Mouse (Mus musculus) small intestine, adult 2 months (tissue): ENCODE measurements around the gene Krt83. TPM values are rescaled to one million over a fixed set of nuclear protein-coding genes. Genes with fewer than 3 reads are reported as not detected.

Experiments used
- H3K27ac ChIP-seq: fragments of 200-500 bp; 2 replicates; pipeline ENCODE4 v1.5.1; 2012; ENCODE audit warnings: low read depth, low read length, control low read depth, inconsistent platforms; ENCODE audit not compliant: insufficient read depth
- H3K27me3 ChIP-seq: fragments of 200-500 bp; 2 replicates; pipeline ENCODE4 v1.6.1; 2012; ENCODE audit warnings: mild to moderate bottlenecking, moderate library complexity, low read length, inconsistent platforms; ENCODE audit not compliant: control insufficient read depth, insufficient read depth
- H3K36me3 ChIP-seq: fragments of 200-500 bp; 2 replicates; pipeline ENCODE4 v1.6.1; 2012; ENCODE audit warnings: mild to moderate bottlenecking, low read length, control low read depth, inconsistent platforms; ENCODE audit not compliant: control insufficient read depth, insufficient read depth
- H3K4me1 ChIP-seq: fragments of 200-500 bp; 2 replicates; pipeline ENCODE4 v1.6.1; 2012; ENCODE audit warnings: low read length, inconsistent platforms, mixed read lengths; ENCODE audit not compliant: control insufficient read depth, insufficient read depth, insufficient read length
- H3K4me3 ChIP-seq: fragments of 200-500 bp; 2 replicates; pipeline ENCODE4 v1.5.1; 2012; ENCODE audit warnings: low read depth, mild to moderate bottlenecking, control low read depth, inconsistent platforms, low read length, moderate library complexity
- CTCF ChIP-seq: fragments of 200-500 bp; IDR thresholded peaks from 2 replicates; pipeline ENCODE4 v1.5.1; 2012; ENCODE audit warnings: low read depth, mild to moderate bottlenecking, control low read depth, inconsistent platforms, low read length, moderate library complexity, mixed read lengths; ENCODE audit not compliant: insufficient replicate concordance, insufficient read length; ENCODE audit errors: extremely low read depth
- POLR2A ChIP-seq: fragments of 200-500 bp; IDR thresholded peaks from 2 replicates; pipeline ENCODE4 v1.6.1; 2012; ENCODE audit warnings: low read depth, mild to moderate bottlenecking, control low read depth, inconsistent platforms, low read length, moderate library complexity
- WGBS: fragments of 180-500 bp; shearing (Covaris S2); methylation state at CpG from one replicate; pipeline ENCODE4 v1.1.7; 2018; 5-methylcytosine and 5-hydroxymethylcytosine counted together
- polyA plus RNA-seq: library from polyadenylated mRNA; depleted of rRNA; stranded (reverse); fragments of >200 nt; gene quantifications from 2 replicates; pipeline ENCODE4 v1.2.3, GENCODE M21; 2012; rRNA removed

Krt83 gene
- polyA plus RNA-seq, 1 experiment: 0.48 TPM

- Histone ChIP-seq H3K27ac (no peak overlapping the region), H3K36me3 (no peaks in the 10 kb centered on the region), H3K27me3 (no peaks in the 10 kb centered on the region), H3K4me3 (0 out of 2 replicates have a peak overlapping the region, but pooled peaks have one; percentile 10), H3K4me1 (peaks cover 2% of the 10 kb centered on the region; the same call in 1 of the 2 replicates)
- WGBS: 8% methylated on average over 13 of the region's 13 CpGs
- TF ChIP-seq POLR2A (no peak), CTCF (peak; percentile 83)
Measured at GRCm38 (mm10) chr15:101453093-101453736, 38.1 kb downstream of the Krt83 start.

- Histone ChIP-seq H3K27ac (no peak within 1 kb of the TSS), H3K36me3 (no peaks in the 10 kb centered on the region), H3K27me3 (no peaks in the 10 kb centered on the region), H3K4me1 (peaks cover 2% of the 10 kb centered on the region; the same call in 1 of the 2 replicates), H3K4me3 (no peak within 1 kb of the TSS)
- WGBS: 68% methylated on average over 2 of the region's 2 CpGs
- TF ChIP-seq CTCF (no peak), POLR2A (no peak)
Measured at GRCm38 (mm10) chr15:101447444-101447843, 43.9 kb downstream of the Krt83 start, which contains the start of gene Krt88. Krt88 (plus strand) TSS chr15:101447744.

GRCm38 (mm10) chr15:101446572-101446971 lies 44.7 kb downstream of the Krt83 start:
- WGBS: 28% methylated on average over 11 of the region's 11 CpGs
- Histone ChIP-seq H3K27me3 (no peaks in the 10 kb centered on the region), H3K36me3 (no peaks in the 10 kb centered on the region), H3K4me3 (no peak overlapping the region), H3K27ac (no peak overlapping the region), H3K4me1 (peaks cover 2% of the 10 kb centered on the region; the same call in 1 of the 2 replicates)
- TF ChIP-seq CTCF (peak; percentile 3; the same call in 1 of the 2 replicates), POLR2A (no peak)

GRCm38 (mm10) chr15:101440837-101441236 lies 50.5 kb downstream of the Krt83 start:
- Histone ChIP-seq H3K36me3 (no peaks in the 10 kb centered on the region), H3K4me1 (peaks cover 8% of the 10 kb centered on the region), H3K27ac (no peak overlapping the region), H3K27me3 (peaks cover 9% of the 10 kb centered on the region), H3K4me3 (no peak overlapping the region)
- TF ChIP-seq POLR2A (no peak), CTCF (no peak)
- 79% methylated on average over 4 of the region's 4 CpGs for WGBS

GRCm38 (mm10) chr15:101438555-101438954 lies 52.8 kb downstream of the Krt83 start, which contains the start of gene Krt87:
Krt87 (minus strand) TSS chr15:101438804.
- no peak within 1 kb of the TSS for H3K27ac ChIP-seq
- peak within 1 kb of the TSS; percentile 13; the same call in 1 of the 2 replicates for H3K4me3 ChIP-seq
- H3K36me3 ChIP-seq: no peaks in the 10 kb centered on the region
- peaks cover 9% of the 10 kb centered on the region for H3K27me3 ChIP-seq
- peaks cover 8% of the 10 kb centered on the region for H3K4me1 ChIP-seq
- no peak for TF ChIP-seq POLR2A
- WGBS: 8% methylated on average over 34 of the region's 34 CpGs

- no peaks in the 10 kb centered on the region for H3K36me3 ChIP-seq
- WGBS: 44% methylated on average over 7 of the region's 7 CpGs
- no peak for TF ChIP-seq POLR2A
- no peak for TF ChIP-seq CTCF
Measured at GRCm38 (mm10) chr15:101436611-101437010, 54.7 kb downstream of the Krt83 start.

More at GRCm38 (mm10) chr15:101436611-101437010, 54.7 kb downstream of the Krt83 start:
- Histone ChIP-seq H3K4me1 (peaks cover 8% of the 10 kb centered on the region), H3K4me3 (no peak overlapping the region), H3K27me3 (peaks cover 9% of the 10 kb centered on the region), H3K27ac (no peak overlapping the region)

Other genes with a start within 250 kb of the Krt83 start
- 6.5 and 9.7 TPM in 2 replicates for gene Nr4a1, start 237.2 kb downstream of the Krt83 start, polyA plus RNA-seq
- 13.7 and 38.4 TPM in 2 replicates for gene Atg101, start 207.2 kb downstream of the Krt83 start, polyA plus RNA-seq
- 0.14 and 0.24 TPM in 2 replicates for gene 6030408B16Rik, start 198.3 kb downstream of the Krt83 start, polyA plus RNA-seq
- gene Krt80, start 121.3 kb downstream of the Krt83 start, polyA plus RNA-seq: 0.61 and 2.5 TPM in 2 replicates
- gene Krt7, start 80.5 kb downstream of the Krt83 start, polyA plus RNA-seq: 35.1 and 43.1 TPM in 2 replicates
- 0.29 and 0.30 TPM in 2 replicates for gene Krt87, start 52.7 kb downstream of the Krt83 start, polyA plus RNA-seq
- not detected in 2 replicates for gene Krt88, start 43.8 kb downstream of the Krt83 start, polyA plus RNA-seq
- not detected in 2 replicates for gene Krt81, start 27.8 kb downstream of the Krt83 start, polyA plus RNA-seq
- not detected in 2 replicates for gene Krt86, start 18.0 kb downstream of the Krt83 start, polyA plus RNA-seq
- gene Gm49425, start 25.7 kb upstream of the Krt83 start, polyA plus RNA-seq: not detected in 2 replicates
- 0.27 TPM in 1 of 2 replicates, not detected in the other for gene Krt84, start 41.3 kb upstream of the Krt83 start, polyA plus RNA-seq
- gene Krt82, start 59.2 kb upstream of the Krt83 start, polyA plus RNA-seq: not detected in 2 replicates
- gene Krt90, start 71.4 kb upstream of the Krt83 start, polyA plus RNA-seq: 0.05 TPM in 1 of 2 replicates, not detected in the other
- not detected in 2 replicates for gene Krt75, start 82.4 kb upstream of the Krt83 start, polyA plus RNA-seq
- not detected in 2 replicates for gene Gm5414, start 136.7 kb upstream of the Krt83 start, polyA plus RNA-seq
- not detected in 2 replicates for gene Gm5478, start 155.9 kb upstream of the Krt83 start, polyA plus RNA-seq
- gene Krt6b, start 188.8 kb upstream of the Krt83 start, polyA plus RNA-seq: 0.08 TPM in 1 of 2 replicates, not detected in the other
- not detected in 2 replicates for gene Krt6a, start 202.8 kb upstream of the Krt83 start, polyA plus RNA-seq
- 0.15 and 0.43 TPM in 2 replicates for gene Krt5, start 221.4 kb upstream of the Krt83 start, polyA plus RNA-seq